Mouse (Mus musculus) bone marrow, adult 2 months (tissue): Measurements from ENCODE around the gene Rhox3h. TPM values are rescaled to one million over a fixed set of nuclear protein-coding genes. Genes with fewer than 3 reads are reported as not detected.
"Not testable (repeated sequence)": the region's sequence is repeated elsewhere in the genome, so short reads cannot be mapped to it uniquely, and the experiment has no call there.

Experiments
- H3K27ac ChIP-seq: fragments of 200-500 bp; 2 replicates; pipeline ENCODE4 v1.5.1; 2012; ENCODE audit warnings: low read depth, mild to moderate bottlenecking, control low read depth, inconsistent platforms, low read length; ENCODE audit not compliant: control insufficient read depth, poor library complexity, insufficient read depth
- H3K4me1 ChIP-seq: fragments of 200-500 bp; 2 replicates; pipeline ENCODE4 v1.6.1; 2011; ENCODE audit warnings: low read length; ENCODE audit not compliant: control insufficient read depth, insufficient read depth
- H3K4me3 ChIP-seq: fragments of 200-500 bp; replicated peaks from 2 replicates; pipeline ENCODE3; 2011; ENCODE audit warnings: mild to moderate bottlenecking, low read depth, low read length, control low read depth; ENCODE audit not compliant: control insufficient read depth
- CTCF ChIP-seq: fragments of 200-500 bp; IDR thresholded peaks from 2 replicates; pipeline ENCODE4 v1.5.1; 2011; ENCODE audit warnings: low read length, control low read depth; ENCODE audit not compliant: control insufficient read depth, insufficient read depth
- POLR2A ChIP-seq: fragments of 200-500 bp; IDR thresholded peaks from 2 replicates; pipeline ENCODE4 v1.6.1; 2011; ENCODE audit warnings: low read depth, mild to moderate bottlenecking, control low read depth, low read length, borderline replicate concordance; ENCODE audit not compliant: control insufficient read depth
- WGBS: fragments of 180-500 bp; shearing (Covaris S2); methylation state at CpG from one replicate; pipeline ENCODE4 v1.1.7; 2018; 5-methylcytosine and 5-hydroxymethylcytosine counted together
- polyA plus RNA-seq: library from polyadenylated mRNA; stranded (reverse); fragments of >200 nt; gene quantifications from 2 replicates; pipeline ENCODE4 v1.2.4, GENCODE M21; 2011; ENCODE audit warnings: low replicate concordance; ENCODE audit not compliant: missing spikeins, insufficient read depth, insufficient read length

The Rhox3h gene
- not detected in 2 replicates for polyA plus RNA-seq

DNA sequence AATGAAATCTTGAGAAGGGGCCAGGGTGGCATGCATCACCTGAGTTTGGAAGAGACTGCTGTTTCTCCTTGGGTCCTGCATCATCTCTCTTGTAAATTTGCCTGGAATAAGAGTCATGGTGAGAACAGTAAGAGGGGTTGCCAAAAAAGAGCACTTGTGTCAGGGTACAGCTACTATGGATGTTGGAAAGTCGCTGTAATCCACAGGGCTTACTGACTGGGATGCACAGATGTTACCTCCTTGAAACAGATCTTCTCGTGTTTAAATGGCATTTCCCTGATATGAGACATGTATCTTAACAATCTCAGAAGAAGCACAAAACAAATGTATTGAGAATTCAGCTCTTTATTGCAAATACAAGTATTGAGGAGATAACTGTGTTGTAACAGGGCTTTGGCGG, at the start of gene Rhox3h:
Gene Rhox3h, minus strand, starts transcription at position 101 of the 400 bp plus-strand sequence.
- WGBS, result 71% methylated on average over 1 of the region's 3 CpGs
- not testable (repeated sequence) for H3K4me3 ChIP-seq, H3K4me1 ChIP-seq, H3K27ac ChIP-seq

DNA sequence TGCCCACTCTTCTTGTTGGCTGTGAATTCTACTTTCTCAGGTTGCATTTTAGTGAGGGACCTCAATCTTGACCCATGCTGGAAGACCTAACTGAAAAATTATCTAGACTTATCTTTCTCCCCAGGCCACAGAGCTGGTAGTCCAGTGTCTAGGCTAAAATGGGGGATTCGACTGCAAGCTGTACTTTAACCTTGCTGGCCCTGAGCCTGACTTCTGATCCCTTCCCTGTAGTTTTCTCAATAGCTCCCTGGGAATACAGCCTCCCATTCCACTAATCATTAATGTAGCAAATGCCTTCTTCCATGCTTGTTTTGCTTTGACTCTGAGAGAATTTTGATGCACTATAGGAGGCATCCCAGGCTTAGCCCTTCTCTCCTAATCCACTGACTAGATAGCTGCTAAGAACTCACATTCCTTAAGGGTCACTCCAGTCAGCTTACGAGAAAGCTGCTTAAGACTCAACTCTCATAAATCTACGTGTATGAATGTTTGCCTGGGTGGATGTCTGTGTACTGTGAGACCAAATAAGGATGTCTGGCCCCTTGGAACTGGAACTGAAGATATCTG, 33.3 kb upstream of the Rhox3h start:
- 59% methylated on average over 3 of the region's 3 CpGs for WGBS
- no peak for TF ChIP-seq POLR2A
- TF ChIP-seq CTCF, result no peak
- no peak overlapping the region for H3K27ac ChIP-seq

DNA sequence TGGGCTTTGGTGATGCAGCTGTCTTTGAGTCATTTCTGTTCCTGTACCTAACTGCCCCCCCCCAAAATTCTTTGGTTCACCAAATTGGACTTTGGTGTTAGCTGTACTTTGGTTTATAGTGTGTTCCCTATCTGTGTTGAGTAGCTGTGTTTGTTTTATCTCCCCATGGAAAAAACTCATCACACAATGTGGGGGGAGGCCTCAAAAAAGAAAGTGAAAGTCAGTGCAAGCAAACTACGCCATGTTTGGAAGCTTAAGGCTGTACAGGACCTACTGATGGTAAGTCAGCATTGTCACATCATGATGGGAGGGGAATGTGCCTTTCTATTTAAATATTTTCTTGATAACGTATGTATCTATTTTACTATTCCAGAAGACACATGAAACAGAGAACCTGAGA, 23.7 kb upstream of the Rhox3h start:
- no peak for TF ChIP-seq POLR2A
- no peak overlapping the region for H3K4me3 ChIP-seq
- WGBS, result 58% methylated on average over 2 of the region's 2 CpGs
- H3K4me1 ChIP-seq, result no peaks in the 10 kb centered on the region
- H3K27ac ChIP-seq, result no peak overlapping the region

More for the DNA sequence above, 33.3 kb upstream of the Rhox3h start:
- H3K4me3 ChIP-seq, result no peak overlapping the region
- H3K4me1 ChIP-seq, result no peaks in the 10 kb centered on the region

DNA sequence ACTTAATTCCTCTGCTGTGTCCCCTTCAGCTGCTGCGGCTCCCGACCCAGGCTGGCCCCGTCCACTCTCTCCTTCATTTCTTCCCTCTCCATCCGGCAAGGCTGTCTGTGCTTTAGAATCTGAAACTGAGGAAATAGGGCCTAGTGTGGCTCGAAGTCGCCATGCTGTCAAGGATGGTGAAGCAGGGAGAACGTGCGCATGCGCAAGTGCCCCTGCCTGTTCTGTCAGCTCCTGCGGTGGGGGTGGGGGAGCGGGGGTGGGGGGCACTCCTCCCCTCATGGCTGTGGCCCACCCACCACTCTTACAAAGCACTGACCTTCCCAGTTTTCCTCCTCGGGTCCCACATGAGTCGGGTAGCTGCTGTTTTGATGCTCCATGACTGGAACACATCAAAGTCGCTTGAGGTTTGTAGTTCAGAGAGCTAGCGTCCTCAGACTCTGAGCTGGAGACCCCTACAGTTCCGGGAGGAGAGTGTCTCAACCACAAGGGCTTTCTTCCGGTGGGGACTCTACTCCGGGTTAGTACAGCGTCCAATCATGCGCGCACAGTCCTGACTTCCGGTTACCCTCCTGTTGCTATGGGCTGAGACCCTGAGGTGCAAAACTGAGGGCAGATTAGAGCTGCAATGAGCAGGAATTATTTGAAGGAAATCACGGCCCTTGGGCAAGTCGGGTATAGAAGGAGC, 14.6 kb upstream of the Rhox3h start:
- Histone ChIP-seq H3K4me3 (no peak overlapping the region), H3K27ac (no peak overlapping the region), H3K4me1 (no peaks in the 10 kb centered on the region)
- 85% methylated on average over 24 of the region's 24 CpGs for WGBS
- TF ChIP-seq CTCF (no peak), POLR2A (no peak)

DNA sequence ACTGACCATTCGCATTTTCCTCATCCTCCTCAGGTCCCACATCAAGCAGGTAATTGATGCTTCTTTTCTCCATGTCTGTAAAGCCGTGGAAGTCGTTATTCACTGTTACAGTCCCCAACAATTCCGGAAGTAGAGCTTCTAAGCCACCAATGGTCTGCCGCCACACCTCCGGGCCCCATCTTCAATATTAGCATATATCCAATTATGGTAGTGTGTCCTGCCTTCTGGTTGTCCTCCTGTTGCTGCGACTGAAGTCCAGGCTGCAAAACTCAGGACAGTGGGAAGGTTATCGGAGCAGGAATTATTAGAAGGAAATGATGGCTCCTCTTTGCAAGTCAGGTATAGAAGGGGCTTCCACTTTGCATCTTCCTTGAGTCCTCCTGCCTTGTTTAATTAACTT, 4.6 kb upstream of the Rhox3h start, which contains the start of gene Rhox2h:
Gene Rhox2h, minus strand, starts transcription at position 101 of the 400 bp plus-strand sequence.
- not testable (repeated sequence) for H3K27ac ChIP-seq, H3K4me3 ChIP-seq, H3K4me1 ChIP-seq
- WGBS, result 81% methylated on average over 8 of the region's 8 CpGs

DNA sequence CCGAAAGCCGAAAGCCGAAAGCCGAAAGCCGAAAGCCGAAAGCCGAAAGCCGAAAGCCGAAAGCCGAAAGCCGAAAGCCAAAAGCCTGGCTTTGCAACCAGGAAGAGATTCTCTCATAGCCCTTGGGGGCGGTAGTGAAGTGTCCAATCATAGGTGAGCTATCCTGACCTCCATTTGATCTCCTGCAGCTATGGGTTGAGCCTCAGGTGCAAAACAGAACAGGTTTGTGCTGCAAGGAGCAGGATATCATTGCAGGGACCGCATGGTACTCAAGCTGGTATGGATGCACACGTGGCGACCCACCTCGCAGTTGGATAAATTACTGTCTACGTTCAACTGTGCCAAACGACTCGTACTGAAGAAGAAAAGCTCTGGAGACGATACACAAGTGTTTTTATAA, 17.3 kb downstream of the Rhox3h start, which contains the start of gene Rhox4g:
Gene Rhox4g, minus strand, starts transcription at position 101 of the 400 bp plus-strand sequence.
- H3K27ac ChIP-seq, H3K4me3 ChIP-seq, H3K4me1 ChIP-seq: not testable (repeated sequence)
- 83% methylated on average over 18 of the region's 20 CpGs for WGBS

DNA sequence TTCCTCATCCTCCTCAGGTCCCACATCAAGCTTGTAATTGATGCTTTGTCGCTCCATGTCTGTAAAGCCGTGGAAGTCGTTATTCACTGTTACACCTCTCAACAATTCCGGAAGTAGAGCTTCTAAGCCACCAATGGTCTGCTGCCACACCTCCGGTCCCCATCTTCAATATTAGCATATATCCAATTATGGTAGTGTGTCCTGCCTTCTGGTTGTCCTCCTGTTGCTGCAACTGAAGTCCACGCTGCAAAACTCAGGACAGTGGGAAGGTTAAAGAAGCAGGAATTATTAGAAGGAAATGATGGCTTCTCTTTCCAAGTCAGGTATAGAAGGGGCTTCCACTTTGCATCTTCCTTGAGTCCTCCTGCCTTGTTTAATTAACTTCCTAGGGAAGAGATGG, 25.2 kb downstream of the Rhox3h start, which contains the start of gene Rhox2g:
Gene Rhox2g, minus strand, starts transcription at position 101 of the 400 bp plus-strand sequence.
- WGBS, result 82% methylated on average over 6 of the region's 6 CpGs
- H3K4me1 ChIP-seq, H3K4me3 ChIP-seq, H3K27ac ChIP-seq: not testable (repeated sequence)

DNA sequence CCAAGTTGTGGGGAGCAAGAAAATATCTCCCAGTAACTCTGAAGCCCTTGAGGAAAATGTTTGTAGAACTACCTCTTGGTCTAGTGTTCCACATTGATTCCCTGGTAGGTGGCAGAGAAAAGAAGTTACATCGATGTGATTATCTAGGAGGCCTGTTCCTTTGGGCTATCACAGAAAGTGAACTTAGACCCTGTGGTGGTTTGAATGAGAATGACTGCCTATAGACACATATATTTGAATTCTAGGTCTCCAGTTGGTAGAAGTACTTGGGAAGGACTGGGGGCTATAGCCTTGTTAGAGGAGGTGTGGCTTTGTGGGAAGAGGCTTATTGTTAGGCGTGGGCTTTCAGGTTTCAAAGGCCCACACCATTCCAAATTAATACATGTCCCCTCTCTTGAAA, 40.1 kb downstream of the Rhox3h start, which contains the start of gene Rhox3g:
Gene Rhox3g, minus strand, starts transcription at position 101 of the 400 bp plus-strand sequence.
- WGBS, result 91% methylated on average over 2 of the region's 2 CpGs
- not testable (repeated sequence) for H3K4me1 ChIP-seq, H3K4me3 ChIP-seq, H3K27ac ChIP-seq

Other genes starting within 250 kb of the Rhox3h start
- gene Rhox4b, start 236.3 kb downstream of the Rhox3h start, polyA plus RNA-seq, result not detected in 2 replicates
- gene Rhox2c, start 215.1 kb downstream of the Rhox3h start, polyA plus RNA-seq, result not detected in 2 replicates
- not detected in 2 replicates for gene Rhox3c, start 210.2 kb downstream of the Rhox3h start, polyA plus RNA-seq
- gene Rhox4c, start 188.4 kb downstream of the Rhox3h start, polyA plus RNA-seq, result not detected in 2 replicates
- not detected in 2 replicates for gene Rhox2d, start 175.3 kb downstream of the Rhox3h start, polyA plus RNA-seq
- gene Rhox4d, start 154.4 kb downstream of the Rhox3h start, polyA plus RNA-seq, result not detected in 2 replicates
- gene Rhox2e, start 138.3 kb downstream of the Rhox3h start, polyA plus RNA-seq, result not detected in 2 replicates
- gene Rhox3e, start 126.7 kb downstream of the Rhox3h start, polyA plus RNA-seq, result not detected in 2 replicates
- not detected in 2 replicates for gene Rhox4e, start 111.4 kb downstream of the Rhox3h start, polyA plus RNA-seq
- gene Rhox2f, start 97.4 kb downstream of the Rhox3h start, polyA plus RNA-seq, result not detected in 2 replicates
- gene Rhox3f, start 87.8 kb downstream of the Rhox3h start, polyA plus RNA-seq, result not detected in 2 replicates
- not detected in 2 replicates for gene Rhox4f, start 61.1 kb downstream of the Rhox3h start, polyA plus RNA-seq
- not detected in 2 replicates for gene Rhox3g, start 40.2 kb downstream of the Rhox3h start, polyA plus RNA-seq
- not detected in 2 replicates for gene Rhox2g, start 25.3 kb downstream of the Rhox3h start, polyA plus RNA-seq
- gene Rhox4g, start 17.4 kb downstream of the Rhox3h start, polyA plus RNA-seq, result not detected in 2 replicates
- gene Rhox2h, start 4.5 kb upstream of the Rhox3h start, polyA plus RNA-seq, result not detected in 2 replicates
- gene Rhox5, start 136.1 kb upstream of the Rhox3h start, polyA plus RNA-seq, result 21.4 TPM in 1 of 2 replicates, not detected in the other
- gene Rhox6, start 158.1 kb upstream of the Rhox3h start, polyA plus RNA-seq, result not detected in 2 replicates
- not detected in 2 replicates for gene Rhox7a, start 162.9 kb upstream of the Rhox3h start, polyA plus RNA-seq
- not detected in 2 replicates for gene Rhox8, start 210.2 kb upstream of the Rhox3h start, polyA plus RNA-seq
- not detected in 2 replicates for gene Rhox7b, start 228.5 kb upstream of the Rhox3h start, polyA plus RNA-seq
- not detected in 2 replicates for gene Rhox9, start 233.0 kb upstream of the Rhox3h start, polyA plus RNA-seq